Mouse (Mus musculus) cortical plate, adult 2 months (tissue): ENCODE measurements around the gene Cyb561. TPM values are rescaled to one million over a fixed set of nuclear protein-coding genes. Genes with fewer than 3 reads are reported as not detected.

Source experiments
- H3K27ac ChIP-seq: fragments of 200-500 bp; 2 replicates; pipeline ENCODE4 v1.5.1; 2012; ENCODE audit warnings: low read length, control low read depth, inconsistent platforms; ENCODE audit not compliant: insufficient read depth
- H3K4me1 ChIP-seq: fragments of 200-500 bp; 2 replicates; pipeline ENCODE4 v1.6.1; 2011; ENCODE audit warnings: low read length; ENCODE audit not compliant: control insufficient read depth, insufficient read depth
- H3K4me3 ChIP-seq: fragments of 200-500 bp; 2 replicates; pipeline ENCODE4 v1.5.1; 2011; ENCODE audit warnings: mild to moderate bottlenecking, low read length, control low read depth; ENCODE audit not compliant: insufficient read depth
- CTCF ChIP-seq: fragments of 200-500 bp; IDR thresholded peaks from 2 replicates; pipeline ENCODE4 v1.5.1; 2011; ENCODE audit warnings: mild to moderate bottlenecking, control low read depth, low read length; ENCODE audit not compliant: insufficient read depth; ENCODE audit errors: extremely low read depth
- POLR2A ChIP-seq: fragments of 200-500 bp; IDR thresholded peaks from 2 replicates; pipeline ENCODE4 v1.6.1; 2011; ENCODE audit warnings: mild to moderate bottlenecking, low read length, control low read depth; ENCODE audit not compliant: insufficient read depth; ENCODE audit errors: extremely low read depth
- polyA plus RNA-seq: library from polyadenylated mRNA; depleted of rRNA; stranded (reverse); fragments of >200 nt; gene quantifications from 2 replicates; pipeline ENCODE4 v1.2.3, GENCODE M21; 2012; rRNA removed

Gene Cyb561
- polyA plus RNA-seq, 1 experiment, result 67.1 TPM

DNA sequence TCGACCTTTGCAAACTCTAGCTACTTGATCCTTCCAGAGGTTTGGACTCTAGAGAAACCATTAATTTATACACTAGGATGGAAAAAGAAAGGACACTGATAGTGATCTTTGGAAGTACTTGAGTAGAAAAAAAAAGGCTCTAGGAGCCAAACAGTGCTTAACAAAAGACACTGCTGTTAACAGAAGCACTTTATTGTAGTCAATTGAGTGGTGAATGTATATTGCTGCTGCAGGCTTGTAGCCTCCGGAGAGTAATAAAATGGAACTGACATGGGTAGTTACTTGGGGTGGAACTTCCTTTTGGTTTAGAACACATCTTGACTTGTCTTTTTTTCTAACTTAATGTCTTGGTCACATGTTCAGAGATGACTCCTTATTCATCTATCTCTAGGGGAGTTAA is 43.5 kb downstream of the Cyb561 start:
- H3K4me1 ChIP-seq, result peaks cover 2% of the 10 kb centered on the region
- TF ChIP-seq CTCF (no peak), POLR2A (no peak)
- H3K4me3 ChIP-seq, result no peak overlapping the region
- H3K27ac ChIP-seq, result no peak overlapping the region

GRCm38 (mm10) chr11:105908926-105909325 is 44.2 kb downstream of the Cyb561 start:
- H3K27ac ChIP-seq, result no peak overlapping the region
- no peak for TF ChIP-seq POLR2A
- no peak for TF ChIP-seq CTCF
- H3K4me3 ChIP-seq, result no peak overlapping the region
- peaks cover 2% of the 10 kb centered on the region for H3K4me1 ChIP-seq

DNA sequence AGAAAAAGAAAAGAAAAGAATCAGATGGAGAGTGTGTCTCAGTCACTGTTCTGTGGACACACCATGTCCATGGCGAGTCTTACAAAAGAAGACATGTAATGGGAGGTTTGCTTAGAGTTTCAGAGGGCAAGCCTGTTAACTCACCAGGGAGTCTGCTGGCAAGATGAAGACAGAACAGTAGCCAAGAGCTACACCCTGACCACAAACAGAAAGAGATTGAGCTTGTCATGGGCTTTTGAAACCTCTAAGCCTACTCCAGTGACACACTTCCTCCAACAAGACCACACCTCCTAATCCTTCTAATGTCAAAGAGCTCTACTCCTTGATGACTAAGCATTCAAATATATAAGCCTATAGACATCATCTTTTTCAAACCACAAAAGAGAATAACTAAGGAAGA is 45.8 kb downstream of the Cyb561 start:
- TF ChIP-seq CTCF, result no peak
- no peak for TF ChIP-seq POLR2A
- no peak overlapping the region for H3K27ac ChIP-seq
- H3K4me1 ChIP-seq, result no peaks in the 10 kb centered on the region; the same call in 1 of the 2 replicates
- H3K4me3 ChIP-seq, result no peak overlapping the region

DNA sequence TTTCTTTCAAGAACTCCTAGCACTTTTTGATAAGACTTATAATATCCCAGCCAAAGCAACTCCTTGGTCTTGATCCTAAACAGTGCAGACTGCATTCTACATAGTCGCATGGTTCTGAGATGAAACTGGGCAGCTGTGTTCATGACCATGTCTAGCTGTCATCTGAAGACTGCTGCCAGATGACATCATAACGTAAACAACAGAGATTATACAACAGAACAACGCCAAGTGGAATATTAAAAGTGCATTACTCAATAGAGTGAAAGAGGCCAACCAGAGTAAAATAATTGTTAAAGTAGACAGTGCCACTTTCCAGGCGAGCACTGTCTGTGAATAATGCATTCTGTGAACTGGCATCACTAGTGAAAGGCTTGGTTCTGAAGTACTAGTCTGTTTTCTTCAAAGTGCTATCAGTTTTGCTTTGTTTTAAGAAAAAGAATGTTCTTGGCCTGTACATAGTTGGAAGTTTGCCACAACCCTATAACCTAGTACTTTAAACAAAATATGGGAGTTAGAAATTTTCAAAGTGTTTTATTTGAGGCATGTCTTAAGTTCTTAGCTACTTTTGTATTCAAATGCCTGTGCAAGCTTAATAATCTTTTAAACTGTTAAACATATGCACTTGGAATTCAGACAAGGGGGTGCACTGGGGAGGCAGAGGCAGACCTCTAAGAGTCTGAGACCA is 47.5 kb downstream of the Cyb561 start:
- no peak for TF ChIP-seq POLR2A
- TF ChIP-seq CTCF, result no peak
- H3K27ac ChIP-seq, result no peak overlapping the region
- no peaks in the 10 kb centered on the region; the same call in 1 of the 2 replicates for H3K4me1 ChIP-seq
- H3K4me3 ChIP-seq, result no peak overlapping the region

- no peak for TF ChIP-seq CTCF
- no peak for TF ChIP-seq POLR2A
- no peaks in the 10 kb centered on the region for H3K4me1 ChIP-seq
- no peak overlapping the region for H3K27ac ChIP-seq
- no peak overlapping the region for H3K4me3 ChIP-seq
These were observed 50.2 kb downstream of the Cyb561 start for GRCm38 (mm10) chr11:105902956-105903355.

GRCm38 (mm10) chr11:105901501-105901900 is 51.6 kb downstream of the Cyb561 start:
- TF ChIP-seq CTCF (no peak), POLR2A (no peak)
- no peaks in the 10 kb centered on the region for H3K4me1 ChIP-seq

GRCm38 (mm10) chr11:105899151-105899550 is 54.0 kb downstream of the Cyb561 start:
- Histone ChIP-seq H3K27ac (no peak overlapping the region), H3K4me1 (peaks cover 3% of the 10 kb centered on the region; the same call in 1 of the 2 replicates), H3K4me3 (no peak overlapping the region)
- TF ChIP-seq CTCF (no peak), POLR2A (no peak)

More at GRCm38 (mm10) chr11:105901501-105901900, 51.6 kb downstream of the Cyb561 start:
- H3K4me3 ChIP-seq, result no peak overlapping the region
- H3K27ac ChIP-seq, result no peak overlapping the region

DNA sequence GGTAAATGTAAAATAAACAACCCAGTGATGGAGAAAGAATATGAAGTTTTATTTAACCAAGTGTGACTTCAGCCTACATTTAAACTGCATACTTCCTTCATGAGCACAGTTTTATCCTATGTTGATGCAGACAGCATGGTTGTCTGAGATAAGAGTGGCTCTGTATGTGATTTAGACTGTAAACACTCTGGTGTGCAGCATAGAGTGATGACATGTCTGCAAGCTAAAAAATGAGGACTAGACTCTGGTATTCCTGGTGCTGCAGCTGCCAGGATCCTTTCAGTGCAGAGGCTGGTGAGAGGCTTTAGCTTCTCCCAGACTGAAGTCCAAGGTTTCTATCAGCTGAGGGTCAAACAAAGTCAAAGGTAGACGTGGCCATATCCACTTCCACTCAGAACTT is 65.9 kb downstream of the Cyb561 start:
- Histone ChIP-seq H3K4me3 (no peak overlapping the region), H3K27ac (no peak overlapping the region), H3K4me1 (no peaks in the 10 kb centered on the region; the same call in 1 of the 2 replicates)
- no peak for TF ChIP-seq CTCF
- TF ChIP-seq POLR2A, result no peak

- no peak overlapping the region for H3K4me3 ChIP-seq
- no peak overlapping the region for H3K27ac ChIP-seq
- H3K4me1 ChIP-seq, result no peaks in the 10 kb centered on the region; the same call in 1 of the 2 replicates
- TF ChIP-seq CTCF (no peak), POLR2A (no peak)
These were observed 67.6 kb downstream of the Cyb561 start for GRCm38 (mm10) chr11:105885558-105885957.

Other genes with a start within 250 kb of the Cyb561 start
- gene Ace, start 14.6 kb upstream of the Cyb561 start, polyA plus RNA-seq, result 8.7 and 9.3 TPM in 2 replicates
- gene Ace3, start 41.3 kb upstream of the Cyb561 start, polyA plus RNA-seq, result not detected in 2 replicates
- gene Kcnh6, start 54.8 kb upstream of the Cyb561 start, polyA plus RNA-seq, result 1.4 and 1.5 TPM in 2 replicates
- gene Dcaf7, start 83.5 kb upstream of the Cyb561 start, polyA plus RNA-seq, result 111 and 115 TPM in 2 replicates
- gene Taco1, start 112.7 kb upstream of the Cyb561 start, polyA plus RNA-seq, result 11.9 and 12.4 TPM in 2 replicates
- 32.3 and 33.2 TPM in 2 replicates for gene Map3k3, start 131.3 kb upstream of the Cyb561 start, polyA plus RNA-seq
- not detected in 2 replicates for gene Gm10840, start 207.5 kb upstream of the Cyb561 start, polyA plus RNA-seq
- 86.0 and 102 TPM in 2 replicates for gene Limd2, start 207.5 kb upstream of the Cyb561 start, polyA plus RNA-seq
- 51.9 and 55.2 TPM in 2 replicates for gene Strada, start 248.8 kb upstream of the Cyb561 start, polyA plus RNA-seq